Mouse (Mus musculus) megakaryocyte progenitor cell, adult 5-6 weeks (primary cell): Measurements from ENCODE around the gene Olfr657. TPM values are rescaled to one million over a fixed set of nuclear protein-coding genes. Genes with fewer than 3 reads are reported as not detected.

Experiments
- ATAC-seq: replicated peaks from 2 replicates; pipeline ENCODE4 v1.8.0; 2016; ENCODE audit warnings: mild to moderate bottlenecking, moderate TSS enrichment, inconsistent platforms; ENCODE audit not compliant: poor library complexity
- total RNA-seq, 2 experiments: library from RNA; stranded (forward) in 1 of 2; stranded (reverse) in 1 of 2; fragments of 157-497, 149-512 nt in 1 of 2; fragments of 200-1000 nt in 1 of 2; gene quantifications; 2 replicates each; pipeline versions ENCODE4 v1.2.3 to v1.2.4; 2015 to 2017

Gene Olfr657
- total RNA-seq (2015) (not detected in 2 replicates), total RNA-seq (2017) (not detected in 2 replicates)

GRCm38 (mm10) chr7:104624494-104624893 is at the start of gene Olfr657:
Gene Olfr657 (plus strand): TSS chr7:104624794.
- no peak for ATAC-seq

- no peak for ATAC-seq
Observed at GRCm38 (mm10) chr7:104577014-104577413, 47.6 kb upstream of the Olfr657 start, which contains the start of gene Olfr653. Gene Olfr653 (plus strand): TSS chr7:104577314.

- ATAC-seq = no peak
Observed at GRCm38 (mm10) chr7:104580846-104581245, 43.7 kb upstream of the Olfr657 start.

- no peak for ATAC-seq
Observed at GRCm38 (mm10) chr7:104581429-104581828, 43.2 kb upstream of the Olfr657 start.

GRCm38 (mm10) chr7:104586725-104587124 is 37.9 kb upstream of the Olfr657 start, which contains the start of gene Olfr654:
Gene Olfr654 (plus strand): TSS chr7:104587025.
- no peak for ATAC-seq

GRCm38 (mm10) chr7:104588274-104588673 is 36.3 kb upstream of the Olfr657 start:
- no peak for ATAC-seq

- no peak for ATAC-seq
Observed at GRCm38 (mm10) chr7:104601679-104602078, 22.9 kb upstream of the Olfr657 start, which contains the start of gene Olfr655. Gene Olfr655 (minus strand): TSS chr7:104601779.

- ATAC-seq = peak; percentile 98
Observed at GRCm38 (mm10) chr7:104603173-104603572, 21.4 kb upstream of the Olfr657 start.

GRCm38 (mm10) chr7:104604727-104605126 is 19.9 kb upstream of the Olfr657 start:
- ATAC-seq = peak; percentile 83

- no peak for ATAC-seq
Observed at GRCm38 (mm10) chr7:104613655-104614054, 10.9 kb upstream of the Olfr657 start, which contains the start of gene Olfr656. Gene Olfr656 (plus strand): TSS chr7:104613955.

GRCm38 (mm10) chr7:104646841-104647482 is 22.4 kb downstream of the Olfr657 start, which contains the start of gene Olfr658:
Gene Olfr658 (minus strand): TSS chr7:104647305.
- ATAC-seq = peak; percentile 100

GRCm38 (mm10) chr7:104666453-104666852 is 41.9 kb downstream of the Olfr657 start, which contains the start of gene Olfr659:
Gene Olfr659 (plus strand): TSS chr7:104666753.
- no peak for ATAC-seq

GRCm38 (mm10) chr7:104686201-104686600 is 61.6 kb downstream of the Olfr657 start, which contains the start of gene Olfr661:
Gene Olfr661 (plus strand): TSS chr7:104686501.
- no peak for ATAC-seq

Other genes with a start within 250 kb of the Olfr657 start
- 0.12 and 0.52 TPM in 2 replicates for gene Trim30c, start 224.0 kb upstream of the Olfr657 start, total RNA-seq (2015)
- gene Trim30c, start 224.0 kb upstream of the Olfr657 start, total RNA-seq (2017) = 0.29 and 1.0 TPM in 2 replicates
- 38.5 and 40.9 TPM in 2 replicates for gene Trim30a, start 159.6 kb upstream of the Olfr657 start, total RNA-seq (2015)
- 29.1 and 29.4 TPM in 2 replicates for gene Trim30a, start 159.6 kb upstream of the Olfr657 start, total RNA-seq (2017)
- 11.5 and 13.9 TPM in 2 replicates for gene Trim30d, start 116.9 kb upstream of the Olfr657 start, total RNA-seq (2015)
- gene Trim30d, start 116.9 kb upstream of the Olfr657 start, total RNA-seq (2017) = 8.7 and 10.7 TPM in 2 replicates
- not detected in 2 replicates for gene Olfr651, start 74.7 kb upstream of the Olfr657 start, total RNA-seq (2015)
- gene Olfr651, start 74.7 kb upstream of the Olfr657 start, total RNA-seq (2017) = not detected in 2 replicates
- gene Olfr652, start 63.9 kb upstream of the Olfr657 start, total RNA-seq (2015) = not detected in 2 replicates
- not detected in 2 replicates for gene Olfr652, start 63.9 kb upstream of the Olfr657 start, total RNA-seq (2017)
- gene Olfr653, start 47.5 kb upstream of the Olfr657 start, total RNA-seq (2015) = not detected in 2 replicates
- gene Olfr653, start 47.5 kb upstream of the Olfr657 start, total RNA-seq (2017) = not detected in 2 replicates
- not detected in 2 replicates for gene Olfr654, start 37.8 kb upstream of the Olfr657 start, total RNA-seq (2015)
- gene Olfr654, start 37.8 kb upstream of the Olfr657 start, total RNA-seq (2017) = not detected in 2 replicates
- not detected in 2 replicates for gene Olfr655, start 23.0 kb upstream of the Olfr657 start, total RNA-seq (2015)
- 0.62 TPM in 1 of 2 replicates, not detected in the other for gene Olfr655, start 23.0 kb upstream of the Olfr657 start, total RNA-seq (2017)
- not detected in 2 replicates for gene Olfr656, start 10.8 kb upstream of the Olfr657 start, total RNA-seq (2015)
- not detected in 2 replicates for gene Olfr656, start 10.8 kb upstream of the Olfr657 start, total RNA-seq (2017)
- 0.77 and 0.85 TPM in 2 replicates for gene Olfr658, start 22.5 kb downstream of the Olfr657 start, total RNA-seq (2015)
- 0.14 and 0.25 TPM in 2 replicates for gene Olfr658, start 22.5 kb downstream of the Olfr657 start, total RNA-seq (2017)
- not detected in 2 replicates for gene Olfr659, start 42.0 kb downstream of the Olfr657 start, total RNA-seq (2015)
- gene Olfr659, start 42.0 kb downstream of the Olfr657 start, total RNA-seq (2017) = not detected in 2 replicates
- not detected in 2 replicates for gene Olfr661, start 61.7 kb downstream of the Olfr657 start, total RNA-seq (2015)
- not detected in 2 replicates for gene Olfr661, start 61.7 kb downstream of the Olfr657 start, total RNA-seq (2017)
- not detected in 2 replicates for gene Usp17le, start 152.7 kb downstream of the Olfr657 start, total RNA-seq (2015)
- gene Usp17le, start 152.7 kb downstream of the Olfr657 start, total RNA-seq (2017) = not detected in 2 replicates
- gene Usp17lb, start 217.8 kb downstream of the Olfr657 start, total RNA-seq (2015) = not detected in 2 replicates
- gene Usp17lb, start 217.8 kb downstream of the Olfr657 start, total RNA-seq (2017) = not detected in 2 replicates
- not detected in 2 replicates for gene Usp17la, start 232.2 kb downstream of the Olfr657 start, total RNA-seq (2015)
- not detected in 2 replicates for gene Usp17la, start 232.2 kb downstream of the Olfr657 start, total RNA-seq (2017)